Mouse (Mus musculus) myocyte (in vitro differentiated cells): ENCODE results near the gene Defb23.

Source experiments
- POLR2A ChIP-seq: IDR thresholded peaks from one replicate; pipeline ENCODE4 v1.6.1; 2011; ENCODE audit warnings: low read depth, mild to moderate bottlenecking, control low read depth, moderate library complexity; ENCODE audit not compliant: insufficient read length
- TCF12 ChIP-seq: IDR thresholded peaks from one replicate; pipeline ENCODE4 v1.6.1; 2011; ENCODE audit warnings: mild to moderate bottlenecking, control low read depth; ENCODE audit not compliant: poor library complexity, insufficient read depth, severe bottlenecking
- USF1 ChIP-seq: IDR thresholded peaks from one replicate; pipeline ENCODE4 v1.6.1; 2011; ENCODE audit warnings: low read depth, mild to moderate bottlenecking, control low read depth, moderate library complexity

DNA sequence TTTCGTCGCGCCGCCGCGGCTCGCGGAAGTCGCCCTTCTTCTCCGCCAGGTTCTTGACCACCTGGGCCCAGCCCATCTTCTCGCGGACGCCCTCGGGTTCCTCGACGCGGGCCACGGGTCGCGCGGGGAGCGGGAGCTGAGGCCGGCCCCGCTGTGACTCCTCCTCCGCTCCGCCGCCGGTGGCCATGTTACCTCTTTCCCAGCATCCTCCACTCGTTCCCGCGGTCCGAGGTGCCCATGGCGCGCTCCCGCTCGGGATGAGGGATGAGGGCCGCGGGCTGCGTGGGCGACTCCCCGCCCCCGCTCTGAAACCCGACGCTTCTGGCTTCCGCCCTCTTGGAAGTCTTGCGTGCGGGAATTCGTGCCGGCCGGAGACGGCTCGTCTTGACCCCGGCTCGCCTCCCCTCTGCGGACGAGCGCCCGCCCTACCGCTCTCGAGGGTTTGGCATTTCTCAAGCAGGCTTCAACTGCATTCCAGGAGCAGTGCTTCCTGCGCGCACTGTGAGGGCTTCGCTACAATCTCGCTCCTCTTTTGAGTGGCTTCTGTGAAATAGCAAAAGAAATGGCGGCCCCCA is 49.7 kb downstream of the Defb23 start, which contains the start of gene Zcchc3:
- TF ChIP-seq USF1 (no peak), POLR2A (no peak), TCF12 (no peak)
